Mouse (Mus musculus): ENCODE measurements around the gene Mmp25. TPM values are rescaled to one million over a fixed set of nuclear protein-coding genes. Genes with fewer than 3 reads are reported as not detected.
"Not testable (repeated sequence)": the region's sequence is repeated elsewhere in the genome, so short reads cannot be mapped to it uniquely, and the experiment has no call there.

Gene Mmp25
- polyA plus RNA-seq, 1 experiment from 2014 or later, result 0.26 TPM

- Histone ChIP-seq H3K36me3 (ENCODE audit: control insufficient read depth, insufficient read depth, low read length) (no peaks in the 10 kb centered on the region), H3K4me2 (ENCODE audit: low read length) (peak overlapping the region; percentile 93), H3K4me3 (ENCODE audit: control insufficient read depth in 1 of 2, insufficient read depth in 1 of 2, low read depth in 1 of 2, low read length in 2 of 2) (peak overlapping the region; percentile 54 to 55), H3K9me3 (ENCODE audit: control insufficient read depth, low read length) (no peaks in the 10 kb centered on the region), H3K9ac (ENCODE audit: low read length) (peak overlapping the region; percentile 84), H3K27me3 (ENCODE audit: control insufficient read depth, insufficient read depth, low read length) (no peaks in the 10 kb centered on the region), H3K27ac (replicated peaks in 1 of 2; ENCODE audit: control insufficient read depth in 1 of 2, insufficient read depth in 1 of 2, low read depth in 2 of 2, low read length in 2 of 2) (peak overlapping the region; percentile 88 to 91), H3K4me1 (ENCODE audit: control insufficient read depth in 2 of 2, insufficient read depth in 2 of 2, low read length in 2 of 2) (peaks cover 6 to 10% of the 10 kb centered on the region in 2 experiments; a peak in 3 of 4 replicates)
- no peak for ATAC-seq (ENCODE audit: insufficient number of reproducible peaks, insufficient read depth, low FRiP score, low read depth)
- 22% methylated on average over 7 of the region's 7 CpGs for WGBS
Observed at GRCm38 (mm10) chr17:23599605-23600063, 45.4 kb downstream of the Mmp25 start.

GRCm38 (mm10) chr17:23598582-23599552, 46.2 kb downstream of the Mmp25 start, which contains the start of gene Zfp13:
Gene Zfp13 (minus strand): TSS chr17:23599487.
- 7% methylated on average over 31 of the region's 31 CpGs for WGBS
- peak; percentile 96 for ATAC-seq (ENCODE audit: insufficient number of reproducible peaks, insufficient read depth, low FRiP score, low read depth)
- Histone ChIP-seq H3K36me3 (ENCODE audit: control insufficient read depth, insufficient read depth, low read length) (no peaks in the 10 kb centered on the region), H3K4me2 (ENCODE audit: low read length) (peak within 1 kb of the TSS; percentile 93), H3K27ac (replicated peaks in 1 of 2; ENCODE audit: control insufficient read depth in 1 of 2, insufficient read depth in 1 of 2, low read depth in 2 of 2, low read length in 2 of 2) (peak within 1 kb of the TSS; percentile 88 to 91), H3K4me3 (ENCODE audit: control insufficient read depth in 1 of 2, insufficient read depth in 1 of 2, low read depth in 1 of 2, low read length in 2 of 2) (peak within 1 kb of the TSS; percentile 54 to 55), H3K9me3 (ENCODE audit: control insufficient read depth, low read length) (no peaks in the 10 kb centered on the region), H3K4me1 (ENCODE audit: control insufficient read depth in 2 of 2, insufficient read depth in 2 of 2, low read length in 2 of 2) (peaks cover 6 to 10% of the 10 kb centered on the region in 2 experiments; a peak in 3 of 4 replicates), H3K27me3 (ENCODE audit: control insufficient read depth, insufficient read depth, low read length) (no peaks in the 10 kb centered on the region), H3K9ac (ENCODE audit: low read length) (peak within 1 kb of the TSS; percentile 84)

GRCm38 (mm10) chr17:23595139-23595538, 49.9 kb downstream of the Mmp25 start:
- H3K4me1 ChIP-seq (ENCODE audit: control insufficient read depth in 2 of 2, insufficient read depth in 2 of 2, low read length in 2 of 2), result peaks cover 6 to 14% of the 10 kb centered on the region in 2 experiments; a peak in 3 of 4 replicates
- H3K27ac ChIP-seq (replicated peaks in 1 of 2; ENCODE audit: control insufficient read depth in 1 of 2, insufficient read depth in 1 of 2, low read depth in 2 of 2, low read length in 2 of 2); H3K27me3 ChIP-seq (ENCODE audit: control insufficient read depth, insufficient read depth, low read length); H3K9ac ChIP-seq (ENCODE audit: low read length); ATAC-seq (ENCODE audit: insufficient number of reproducible peaks, insufficient read depth, low FRiP score, low read depth); H3K9me3 ChIP-seq (ENCODE audit: control insufficient read depth, low read length); H3K36me3 ChIP-seq (ENCODE audit: control insufficient read depth, insufficient read depth, low read length); H3K4me2 ChIP-seq (ENCODE audit: low read length); H3K4me3 ChIP-seq (ENCODE audit: control insufficient read depth in 1 of 2, insufficient read depth in 1 of 2, low read depth in 1 of 2, low read length in 2 of 2): not testable (repeated sequence)
- WGBS, result 73% methylated on average over 4 of the region's 4 CpGs

DNA sequence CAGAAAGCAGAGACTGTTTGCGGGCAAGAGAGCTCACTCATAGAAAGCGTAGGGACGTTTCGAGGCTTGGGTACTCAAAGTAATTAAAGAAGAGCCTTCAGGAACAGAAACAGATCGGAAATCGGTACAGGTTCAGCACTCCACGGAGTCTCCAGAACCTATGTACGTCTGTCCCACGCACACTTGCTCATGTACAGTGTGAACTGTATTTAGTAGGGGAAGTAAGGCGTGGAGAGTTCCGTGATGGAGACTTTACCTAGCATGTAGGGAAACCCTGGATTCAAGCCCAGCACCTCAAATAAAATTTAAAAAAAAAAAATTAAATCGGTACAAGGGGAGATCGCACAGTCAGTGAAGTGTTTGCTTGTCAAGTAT, 52.2 kb downstream of the Mmp25 start:
- ATAC-seq (ENCODE audit: insufficient number of reproducible peaks, insufficient read depth, low FRiP score, low read depth), result no peak
- Histone ChIP-seq H3K4me1 (ENCODE audit: control insufficient read depth in 2 of 2, insufficient read depth in 2 of 2, low read length in 2 of 2) (peaks cover 0 to 3% of the 10 kb centered on the region in 2 experiments; a peak in 1 of 4 replicates), H3K36me3 (ENCODE audit: control insufficient read depth, insufficient read depth, low read length) (no peaks in the 10 kb centered on the region), H3K4me3 (ENCODE audit: control insufficient read depth in 1 of 2, insufficient read depth in 1 of 2, low read depth in 1 of 2, low read length in 2 of 2) (peak overlapping the region; percentile 43 to 66), H3K27ac (replicated peaks in 1 of 2; ENCODE audit: control insufficient read depth in 1 of 2, insufficient read depth in 1 of 2, low read depth in 2 of 2, low read length in 2 of 2) (peak overlapping the region; percentile 48 to 79), H3K27me3 (ENCODE audit: control insufficient read depth, insufficient read depth, low read length) (no peaks in the 10 kb centered on the region), H3K9me3 (ENCODE audit: control insufficient read depth, low read length) (no peaks in the 10 kb centered on the region), H3K4me2 (ENCODE audit: low read length) (peak overlapping the region; percentile 89), H3K9ac (ENCODE audit: low read length) (peak overlapping the region; percentile 71)
- WGBS, result 13% methylated on average over 13 of the region's 13 CpGs

- peak overlapping the region; percentile 43 to 66 for H3K4me3 ChIP-seq (ENCODE audit: control insufficient read depth in 1 of 2, insufficient read depth in 1 of 2, low read depth in 1 of 2, low read length in 2 of 2)
- WGBS, result 8% methylated on average over 34 of the region's 34 CpGs
- peak overlapping the region; percentile 89 for H3K4me2 ChIP-seq (ENCODE audit: low read length)
- H3K4me1 ChIP-seq (ENCODE audit: control insufficient read depth in 2 of 2, insufficient read depth in 2 of 2, low read length in 2 of 2), result peaks cover 0 to 3% of the 10 kb centered on the region in 2 experiments; a peak in 1 of 4 replicates
- no peaks in the 10 kb centered on the region for H3K36me3 ChIP-seq (ENCODE audit: control insufficient read depth, insufficient read depth, low read length)
- H3K9me3 ChIP-seq (ENCODE audit: control insufficient read depth, low read length), result no peaks in the 10 kb centered on the region
- ATAC-seq (ENCODE audit: insufficient number of reproducible peaks, insufficient read depth, low FRiP score, low read depth), result peak; percentile 95
- H3K27ac ChIP-seq (replicated peaks in 1 of 2; ENCODE audit: control insufficient read depth in 1 of 2, insufficient read depth in 1 of 2, low read depth in 2 of 2, low read length in 2 of 2), result peak overlapping the region; percentile 48 to 79
- H3K9ac ChIP-seq (ENCODE audit: low read length), result peak overlapping the region; percentile 71
- H3K27me3 ChIP-seq (ENCODE audit: control insufficient read depth, insufficient read depth, low read length), result no peaks in the 10 kb centered on the region
Observed at GRCm38 (mm10) chr17:23592208-23592925, 52.7 kb downstream of the Mmp25 start.

GRCm38 (mm10) chr17:23587253-23587652, 57.8 kb downstream of the Mmp25 start:
- Histone ChIP-seq H3K4me3 (ENCODE audit: control insufficient read depth in 1 of 2, insufficient read depth in 1 of 2, low read depth in 1 of 2, low read length in 2 of 2) (no peak overlapping the region), H3K4me2 (ENCODE audit: low read length) (no peak overlapping the region), H3K9me3 (ENCODE audit: control insufficient read depth, low read length) (no peaks in the 10 kb centered on the region), H3K36me3 (ENCODE audit: control insufficient read depth, insufficient read depth, low read length) (0 out of 2 replicates have a peak, but pooled peaks cover 5% of the 10 kb centered on the region), H3K4me1 (ENCODE audit: control insufficient read depth in 2 of 2, insufficient read depth in 2 of 2, low read length in 2 of 2) (peaks cover 3 to 15% of the 10 kb centered on the region in 2 experiments; a peak in 3 of 4 replicates), H3K27ac (replicated peaks in 1 of 2; ENCODE audit: control insufficient read depth in 1 of 2, insufficient read depth in 1 of 2, low read depth in 2 of 2, low read length in 2 of 2) (no peak overlapping the region), H3K9ac (ENCODE audit: low read length) (no peak overlapping the region), H3K27me3 (ENCODE audit: control insufficient read depth, insufficient read depth, low read length) (no peaks in the 10 kb centered on the region)
- ATAC-seq (ENCODE audit: insufficient number of reproducible peaks, insufficient read depth, low FRiP score, low read depth), result no peak
- 28% methylated on average over 2 of the region's 2 CpGs for WGBS
